Mouse (Mus musculus): ENCODE results near the gene Hoxa9. TPM values are rescaled to one million over a fixed set of nuclear protein-coding genes. Genes with fewer than 3 reads are reported as not detected.

Hoxa9 gene
- polyA plus RNA-seq, 1 experiment from 2014 or later, result not detected

- Histone ChIP-seq H3K4me1 (peaks cover 5% of the 10 kb centered on the region), H3K9ac (no peak overlapping the region), H3K27me3 (peaks cover 95% of the 10 kb centered on the region), H3K4me3 (0 out of 2 replicates have a peak overlapping the region, but pooled peaks have one; percentile 4), H3K4me2 (replicated peaks) (no peak overlapping the region), H3K36me3 (no peaks in the 10 kb centered on the region), H3K9me3 (no peaks in the 10 kb centered on the region), H3K27ac (no peak overlapping the region)
- WGBS, result 1% methylated on average over 30 of the region's 30 CpGs
- no peak for ATAC-seq (ENCODE audit: insufficient number of reproducible peaks, insufficient read depth, low FRiP score, low TSS enrichment)
Measured at GRCm38 (mm10) chr6:52215771-52216535, 14.9 kb downstream of the Hoxa9 start.

- no peak overlapping the region for H3K4me3 ChIP-seq
- H3K9ac ChIP-seq, result no peak overlapping the region
- H3K4me2 ChIP-seq (replicated peaks), result no peak overlapping the region
- peaks cover 5% of the 10 kb centered on the region for H3K4me1 ChIP-seq
- ATAC-seq (ENCODE audit: insufficient number of reproducible peaks, insufficient read depth, low FRiP score, low TSS enrichment), result no peak
- WGBS, result 7% methylated on average over 3 of the region's 3 CpGs
- no peaks in the 10 kb centered on the region for H3K9me3 ChIP-seq
- no peak overlapping the region for H3K27ac ChIP-seq
- no peaks in the 10 kb centered on the region for H3K36me3 ChIP-seq
- H3K27me3 ChIP-seq, result peaks cover 95% of the 10 kb centered on the region
Measured at GRCm38 (mm10) chr6:52215070-52215469, 15.8 kb downstream of the Hoxa9 start.

- H3K9me3 ChIP-seq, result no peaks in the 10 kb centered on the region
- no peak overlapping the region for H3K9ac ChIP-seq
- 6% methylated on average over 5 of the region's 5 CpGs for WGBS
- H3K27ac ChIP-seq, result no peak overlapping the region
- ATAC-seq (ENCODE audit: insufficient number of reproducible peaks, insufficient read depth, low FRiP score, low TSS enrichment), result no peak
- H3K4me3 ChIP-seq, result no peak overlapping the region
- no peak overlapping the region for H3K4me2 ChIP-seq (replicated peaks)
- peaks cover 5% of the 10 kb centered on the region for H3K4me1 ChIP-seq
- H3K27me3 ChIP-seq, result peaks cover 95% of the 10 kb centered on the region
- H3K36me3 ChIP-seq, result no peaks in the 10 kb centered on the region
Measured at GRCm38 (mm10) chr6:52214271-52214670, 16.6 kb downstream of the Hoxa9 start.

GRCm38 (mm10) chr6:52213119-52213986 lies 17.5 kb downstream of the Hoxa9 start, which contains the start of the genes Hoxa3 and Gm28308:
Hoxa3 (minus strand) TSS chr6:52213336.
Gm28308 (minus strand) TSS chr6:52213339.
- H3K36me3 ChIP-seq, result no peaks in the 10 kb centered on the region
- WGBS, result 3% methylated on average over 38 of the region's 38 CpGs
- no peak within 1 kb of the TSS for H3K4me3 ChIP-seq

DNA sequence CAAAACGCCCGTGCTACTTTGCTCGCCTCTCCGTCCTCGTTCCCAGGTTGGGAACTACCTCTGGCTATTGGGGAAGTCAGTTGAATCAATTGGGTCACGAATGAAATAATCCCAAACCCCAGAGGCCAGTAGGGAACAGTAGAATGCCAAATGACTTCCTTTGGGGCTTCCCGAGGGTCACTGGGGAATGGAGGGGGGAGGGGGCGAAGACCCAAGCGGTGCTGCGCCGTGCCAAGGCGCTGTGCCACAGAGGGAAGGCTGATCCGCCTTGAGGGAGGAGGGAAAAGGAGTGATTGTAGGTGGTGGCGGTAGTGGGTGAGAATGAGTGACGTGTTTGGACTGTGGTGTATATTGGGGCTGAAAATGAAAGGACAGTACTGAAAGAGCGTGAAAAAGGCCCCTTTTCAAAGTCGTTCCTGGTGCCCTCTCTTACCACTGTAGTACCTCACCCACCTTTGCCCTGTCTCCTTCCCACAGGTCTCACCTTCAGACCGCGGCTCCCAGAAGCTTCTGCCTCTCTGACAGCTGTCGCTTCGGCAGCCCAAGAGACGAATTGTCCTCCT lies 18.3 kb downstream of the Hoxa9 start:
- peaks cover 95% of the 10 kb centered on the region for H3K27me3 ChIP-seq
- H3K27ac ChIP-seq, result no peak overlapping the region
- H3K36me3 ChIP-seq, result no peaks in the 10 kb centered on the region
- H3K4me3 ChIP-seq, result no peak overlapping the region
- H3K4me1 ChIP-seq, result peaks cover 5% of the 10 kb centered on the region
- no peaks in the 10 kb centered on the region for H3K9me3 ChIP-seq
- no peak overlapping the region for H3K9ac ChIP-seq
- 1% methylated on average over 22 of the region's 22 CpGs for WGBS
- no peak for ATAC-seq (ENCODE audit: insufficient number of reproducible peaks, insufficient read depth, low FRiP score, low TSS enrichment)
- H3K4me2 ChIP-seq (replicated peaks), result no peak overlapping the region

More at GRCm38 (mm10) chr6:52213119-52213986, 17.5 kb downstream of the Hoxa9 start, which contains the start of the genes Hoxa3 and Gm28308:
- Histone ChIP-seq H3K27me3 (peaks cover 95% of the 10 kb centered on the region), H3K27ac (no peak within 1 kb of the TSS), H3K4me2 (replicated peaks) (no peak within 1 kb of the TSS), H3K9ac (no peak within 1 kb of the TSS), H3K9me3 (no peaks in the 10 kb centered on the region), H3K4me1 (peaks cover 5% of the 10 kb centered on the region)
- no peak for ATAC-seq (ENCODE audit: insufficient number of reproducible peaks, insufficient read depth, low FRiP score, low TSS enrichment)

DNA sequence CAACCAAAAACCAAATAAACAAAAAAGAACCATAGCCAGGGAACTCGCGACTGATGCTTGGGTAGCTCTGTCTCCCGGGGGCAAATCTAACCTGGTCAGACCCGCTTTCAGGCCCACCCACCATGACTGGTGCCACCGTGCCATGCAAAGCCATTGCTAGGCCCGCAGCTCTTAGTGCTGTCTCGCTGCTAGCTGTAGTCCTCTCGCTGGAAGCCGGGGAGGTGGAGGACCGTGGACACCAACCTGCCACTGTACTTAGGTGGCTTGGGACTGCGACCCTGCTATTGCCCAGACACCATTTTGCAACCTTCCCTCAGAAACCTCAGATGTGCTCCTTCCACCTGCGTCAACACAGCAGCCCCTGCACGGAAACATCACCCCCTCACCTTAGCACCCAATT lies 18.9 kb downstream of the Hoxa9 start:
- WGBS, result 3% methylated on average over 13 of the region's 13 CpGs
- H3K4me1 ChIP-seq, result peaks cover 3% of the 10 kb centered on the region
- no peaks in the 10 kb centered on the region for H3K9me3 ChIP-seq

GRCm38 (mm10) chr6:52211170-52211935 lies 19.5 kb downstream of the Hoxa9 start:
- Histone ChIP-seq H3K9ac (no peak overlapping the region), H3K4me2 (replicated peaks) (no peak overlapping the region), H3K36me3 (no peaks in the 10 kb centered on the region), H3K4me3 (no peak overlapping the region), H3K9me3 (no peaks in the 10 kb centered on the region), H3K27me3 (peaks cover 95% of the 10 kb centered on the region), H3K4me1 (no peaks in the 10 kb centered on the region), H3K27ac (no peak overlapping the region)
- ATAC-seq (ENCODE audit: insufficient number of reproducible peaks, insufficient read depth, low FRiP score, low TSS enrichment), result no peak
- under 1% methylated on average over 37 of the region's 37 CpGs for WGBS

More for the DNA sequence above, 18.9 kb downstream of the Hoxa9 start:
- peaks cover 95% of the 10 kb centered on the region for H3K27me3 ChIP-seq
- H3K4me3 ChIP-seq, result no peak overlapping the region
- no peak overlapping the region for H3K27ac ChIP-seq
- ATAC-seq (ENCODE audit: insufficient number of reproducible peaks, insufficient read depth, low FRiP score, low TSS enrichment), result no peak
- H3K36me3 ChIP-seq, result no peaks in the 10 kb centered on the region
- no peak overlapping the region for H3K9ac ChIP-seq
- H3K4me2 ChIP-seq (replicated peaks), result no peak overlapping the region

DNA sequence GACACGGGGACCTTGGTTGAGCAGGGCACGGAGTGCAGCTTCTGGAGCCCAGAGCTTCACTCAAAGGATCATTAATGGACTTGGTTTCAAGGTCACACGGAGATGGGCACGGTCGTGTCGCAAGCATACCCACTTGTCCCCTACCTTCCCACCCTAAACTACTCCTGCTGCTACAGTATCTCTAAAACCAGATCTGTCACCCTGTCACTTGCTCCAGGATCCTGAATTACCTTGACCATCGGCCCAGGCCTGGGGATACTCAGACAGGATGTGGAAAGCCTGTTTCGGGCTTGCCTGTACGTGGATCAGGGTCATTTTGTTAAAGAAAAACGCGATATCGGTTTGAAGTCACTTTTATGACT lies 21.2 kb downstream of the Hoxa9 start:
- no peak overlapping the region for H3K27ac ChIP-seq
- peaks cover 95% of the 10 kb centered on the region for H3K27me3 ChIP-seq
- no peak overlapping the region for H3K4me3 ChIP-seq
- H3K9ac ChIP-seq, result no peak overlapping the region
- no peak overlapping the region for H3K4me2 ChIP-seq (replicated peaks)
- no peaks in the 10 kb centered on the region for H3K4me1 ChIP-seq
- 5% methylated on average over 12 of the region's 12 CpGs for WGBS
- no peaks in the 10 kb centered on the region for H3K9me3 ChIP-seq
- no peaks in the 10 kb centered on the region for H3K36me3 ChIP-seq
- ATAC-seq (ENCODE audit: insufficient number of reproducible peaks, insufficient read depth, low FRiP score, low TSS enrichment), result no peak

GRCm38 (mm10) chr6:52208868-52209684 lies 21.8 kb downstream of the Hoxa9 start:
- Histone ChIP-seq H3K4me3 (no peak overlapping the region), H3K4me2 (replicated peaks) (no peak overlapping the region), H3K27me3 (peaks cover 95% of the 10 kb centered on the region), H3K36me3 (no peaks in the 10 kb centered on the region), H3K27ac (no peak overlapping the region), H3K4me1 (0 out of 2 replicates have a peak, but pooled peaks cover 4% of the 10 kb centered on the region), H3K9ac (no peak overlapping the region), H3K9me3 (no peaks in the 10 kb centered on the region)
- 3% methylated on average over 18 of the region's 18 CpGs for WGBS
- ATAC-seq (ENCODE audit: insufficient number of reproducible peaks, insufficient read depth, low FRiP score, low TSS enrichment), result no peak

GRCm38 (mm10) chr6:52208072-52208867 lies 22.6 kb downstream of the Hoxa9 start, which contains the start of gene Hoxa6:
Hoxa6 (minus strand) TSS chr6:52208722.
- 0 out of 2 replicates have a peak, but pooled peaks cover 9% of the 10 kb centered on the region for H3K4me1 ChIP-seq
- no peaks in the 10 kb centered on the region for H3K36me3 ChIP-seq
- H3K27me3 ChIP-seq, result peaks cover 97% of the 10 kb centered on the region
- ATAC-seq (ENCODE audit: insufficient number of reproducible peaks, insufficient read depth, low FRiP score, low TSS enrichment), result no peak
- H3K4me2 ChIP-seq (replicated peaks), result no peak within 1 kb of the TSS
- WGBS, result under 1% methylated on average over 47 of the region's 47 CpGs
- H3K27ac ChIP-seq, result no peak within 1 kb of the TSS
- H3K4me3 ChIP-seq, result no peak within 1 kb of the TSS
- H3K9me3 ChIP-seq, result no peaks in the 10 kb centered on the region
- no peak within 1 kb of the TSS for H3K9ac ChIP-seq

Measured in embryonic facial prominence, embryonic 12.5 days (tissue).